Mouse (Mus musculus): ENCODE measurements at regions not wholly inside any gene's neighbourhood (a gene's known extent, or its start where the extent isn't known, plus 50 kb on each side); places are given as distances from the start of the nearest gene placed in this dataset.

DNA sequence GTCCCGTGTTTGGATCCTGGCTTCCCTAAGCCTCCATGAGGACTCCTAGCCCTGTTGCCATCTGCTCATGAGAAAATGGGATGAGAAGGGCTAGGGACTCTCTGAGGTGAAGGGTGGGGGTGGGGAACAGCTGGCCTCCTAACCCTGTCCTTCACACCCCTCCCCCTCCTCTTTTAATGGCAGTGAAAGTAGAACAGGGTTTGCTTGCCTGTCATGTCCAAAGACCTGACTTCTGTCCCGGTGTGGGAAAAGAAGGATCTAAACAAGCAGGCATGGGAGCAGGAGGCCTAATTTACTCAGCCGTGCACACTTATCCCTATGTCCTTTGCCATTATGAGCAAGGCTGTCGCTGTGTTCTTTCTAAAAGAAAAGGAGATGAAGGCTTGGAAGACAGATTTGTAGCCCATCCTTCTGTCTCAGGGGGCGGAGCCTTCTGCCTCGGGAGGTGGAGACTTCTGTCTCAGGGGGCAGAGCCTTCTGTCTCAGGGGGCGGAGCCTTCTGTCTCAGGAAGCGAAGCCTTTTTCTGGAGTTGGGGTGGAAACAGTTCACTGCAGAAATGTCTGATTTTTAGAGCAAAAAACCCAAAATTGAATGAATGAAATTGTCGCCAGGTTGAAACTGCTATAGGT is 66.4 kb downstream of the Cmpk2 start:
- Histone ChIP-seq H3K27me3 (ENCODE audit: insufficient read depth, low read length) (no peaks in the 10 kb centered on the region), H3K36me3 (replicated peaks) (no peaks in the 10 kb centered on the region), H3K9me3 (replicated peaks) (peaks cover 50% of the 10 kb centered on the region), H3K4me1 (ENCODE audit: insufficient read depth, low read depth, low read length) (no peaks in the 10 kb centered on the region), H3K4me3 (ENCODE audit: low read depth, low read length) (no peak overlapping the region)
- ATAC-seq (ENCODE audit: extremely low read depth, insufficient number of reproducible peaks, low FRiP score, poor library complexity, severe bottlenecking) = no peak
- TF ChIP-seq CTCF (IDR thresholded peaks at IDR 0.05; ENCODE audit: low read depth, low read length) (no peak), TAL1 (conservative IDR thresholded peaks at IDR 0.05; ENCODE audit: low read depth, low read length) (no peak), POLR2AphosphoS5 (IDR thresholded peaks at IDR 0.05; ENCODE audit: insufficient replicate concordance, low read depth, low read length) (no peak), GATA2 (IDR thresholded peaks at IDR 0.05; ENCODE audit: borderline replicate concordance, low read depth, low read length) (no peak), GATA1 (IDR thresholded peaks at IDR 0.05; ENCODE audit: borderline replicate concordance, low read length) (no peak)
- no peak for DNase-seq (ENCODE audit: low spot score)

- no peaks in the 10 kb centered on the region for H3K4me1 ChIP-seq (ENCODE audit: insufficient read depth, low read depth, low read length)
- TF ChIP-seq GATA2 (IDR thresholded peaks at IDR 0.05; ENCODE audit: borderline replicate concordance, low read depth, low read length) (no peak), POLR2AphosphoS5 (IDR thresholded peaks at IDR 0.05; ENCODE audit: insufficient replicate concordance, low read depth, low read length) (no peak), GATA1 (IDR thresholded peaks at IDR 0.05; ENCODE audit: borderline replicate concordance, low read length) (no peak)
- ATAC-seq (ENCODE audit: extremely low read depth, insufficient number of reproducible peaks, low FRiP score, poor library complexity, severe bottlenecking) (no peak), DNase-seq (ENCODE audit: low spot score) (no peak)
- H3K36me3 ChIP-seq (replicated peaks) = no peaks in the 10 kb centered on the region
- peaks cover 55% of the 10 kb centered on the region for H3K9me3 ChIP-seq (replicated peaks)
- no peaks in the 10 kb centered on the region for H3K27me3 ChIP-seq (ENCODE audit: insufficient read depth, low read length)
- H3K4me3 ChIP-seq (ENCODE audit: low read depth, low read length) = no peak overlapping the region
Measured at GRCm38 (mm10) chr12:26534229-26535105, 65.5 kb downstream of the Cmpk2 start.

DNA sequence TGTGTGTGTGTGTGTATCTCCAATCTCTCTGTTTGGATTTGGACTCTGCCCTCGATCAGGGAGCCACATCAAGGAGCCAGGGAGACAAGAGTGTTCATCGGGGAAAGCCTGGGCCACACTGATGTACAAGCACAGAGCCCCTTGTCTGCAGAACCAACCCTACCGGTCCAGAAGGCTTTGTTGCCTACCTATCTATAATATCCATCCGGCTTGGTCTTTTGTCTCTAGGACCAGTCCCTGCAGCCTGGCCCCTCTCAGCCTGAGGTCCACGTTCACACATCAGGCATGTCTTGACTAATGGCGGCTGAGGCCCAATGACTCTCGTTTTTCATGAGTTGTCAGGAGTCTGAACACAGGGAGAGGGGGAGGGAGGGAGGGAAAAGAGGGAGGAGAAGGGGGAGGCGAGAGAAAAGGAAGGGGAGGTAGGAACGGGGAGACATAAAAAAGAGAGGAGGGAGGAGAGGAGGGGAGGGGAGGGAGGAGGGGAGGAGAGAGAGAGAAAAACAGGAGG is 64.7 kb downstream of the Cmpk2 start:
- DNase-seq (ENCODE audit: low spot score) (no peak), ATAC-seq (ENCODE audit: extremely low read depth, insufficient number of reproducible peaks, low FRiP score, poor library complexity, severe bottlenecking) (no peak)
- H3K4me1 ChIP-seq (ENCODE audit: insufficient read depth, low read depth, low read length) = no peaks in the 10 kb centered on the region
- H3K27me3 ChIP-seq (ENCODE audit: insufficient read depth, low read length) = no peaks in the 10 kb centered on the region
- H3K36me3 ChIP-seq (replicated peaks) = no peaks in the 10 kb centered on the region
- no peak for TF ChIP-seq TAL1 (conservative IDR thresholded peaks at IDR 0.05; ENCODE audit: low read depth, low read length)
- H3K4me3 ChIP-seq (ENCODE audit: low read depth, low read length) = no peak overlapping the region
- peaks cover 60% of the 10 kb centered on the region for H3K9me3 ChIP-seq (replicated peaks)

GRCm38 (mm10) chr12:26532823-26533640 is 64.0 kb downstream of the Cmpk2 start:
- no peaks in the 10 kb centered on the region for H3K27me3 ChIP-seq (ENCODE audit: insufficient read depth, low read length)
- peaks cover 62% of the 10 kb centered on the region for H3K9me3 ChIP-seq (replicated peaks)
- DNase-seq (ENCODE audit: low spot score) (no peak), ATAC-seq (ENCODE audit: extremely low read depth, insufficient number of reproducible peaks, low FRiP score, poor library complexity, severe bottlenecking) (no peak)
- no peak for TF ChIP-seq TAL1 (conservative IDR thresholded peaks at IDR 0.05; ENCODE audit: low read depth, low read length)
- H3K36me3 ChIP-seq (replicated peaks) = no peaks in the 10 kb centered on the region
- H3K4me3 ChIP-seq (ENCODE audit: low read depth, low read length) = no peak overlapping the region
- H3K4me1 ChIP-seq (ENCODE audit: insufficient read depth, low read depth, low read length) = no peaks in the 10 kb centered on the region

DNA sequence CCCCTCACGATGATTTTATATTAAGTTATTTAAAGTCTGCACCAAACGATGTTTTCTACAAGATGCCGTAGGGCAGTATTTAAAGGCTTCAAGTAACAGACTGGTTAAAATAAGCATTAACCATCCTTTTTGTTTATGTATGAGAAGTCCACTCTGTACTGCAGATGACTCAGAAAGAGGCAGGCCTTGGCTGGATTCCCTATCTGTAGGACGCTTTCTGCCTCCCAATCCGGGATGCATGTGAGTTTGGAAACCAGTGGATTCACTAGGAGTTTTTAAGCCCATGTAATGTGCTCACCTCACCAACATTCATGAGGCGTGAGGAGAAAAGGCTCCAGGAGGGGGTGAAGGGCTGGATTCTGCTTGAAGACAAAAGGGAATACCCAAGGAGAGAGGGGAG is 63.1 kb downstream of the Cmpk2 start:
- Histone ChIP-seq H3K4me1 (ENCODE audit: insufficient read depth, low read depth, low read length) (no peaks in the 10 kb centered on the region), H3K36me3 (replicated peaks) (no peaks in the 10 kb centered on the region), H3K9me3 (replicated peaks) (peaks cover 63% of the 10 kb centered on the region), H3K27me3 (ENCODE audit: insufficient read depth, low read length) (no peaks in the 10 kb centered on the region), H3K4me3 (ENCODE audit: low read depth, low read length) (no peak overlapping the region)
- TF ChIP-seq GATA2 (IDR thresholded peaks at IDR 0.05; ENCODE audit: borderline replicate concordance, low read depth, low read length) (no peak), GATA1 (IDR thresholded peaks at IDR 0.05; ENCODE audit: borderline replicate concordance, low read length) (no peak), CTCF (IDR thresholded peaks at IDR 0.05; ENCODE audit: low read depth, low read length) (no peak), POLR2AphosphoS5 (IDR thresholded peaks at IDR 0.05; ENCODE audit: insufficient replicate concordance, low read depth, low read length) (no peak)
- ATAC-seq (ENCODE audit: extremely low read depth, insufficient number of reproducible peaks, low FRiP score, poor library complexity, severe bottlenecking) (no peak), DNase-seq (ENCODE audit: low spot score) (no peak)
